Mouse (Mus musculus): ENCODE measurements around the gene Tnfrsf11a. TPM values are rescaled to one million over a fixed set of nuclear protein-coding genes. Genes with fewer than 3 reads are reported as not detected.
"Not testable (repeated sequence)": the region's sequence is repeated elsewhere in the genome, so short reads cannot be mapped to it uniquely, and the experiment has no call there.

Tnfrsf11a gene
- polyA plus RNA-seq, 1 experiment, result 4.0 TPM

DNA sequence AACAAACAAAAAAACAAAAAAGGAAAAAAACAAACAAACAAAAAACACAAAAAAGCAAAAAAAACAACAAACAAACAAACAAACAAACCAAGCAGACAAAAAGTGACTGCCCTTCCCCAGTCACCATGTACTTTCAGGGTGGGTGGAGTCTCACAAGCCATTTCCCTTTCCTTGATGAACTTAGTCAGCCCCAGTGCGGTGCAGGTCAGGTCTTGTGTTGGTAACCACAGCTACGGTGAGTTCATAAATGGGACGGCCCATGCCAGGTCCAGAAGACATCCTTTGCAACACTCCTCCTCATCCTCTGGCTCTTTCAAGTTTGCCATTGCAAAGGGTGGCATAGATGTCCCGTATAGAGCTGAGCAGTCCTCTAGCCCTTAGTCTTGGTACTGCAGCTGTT is 25.0 kb downstream of the Tnfrsf11a start:
- H3K4me3 ChIP-seq (ENCODE audit: insufficient read depth, low read length), result no peak overlapping the region
- H3K27ac ChIP-seq (ENCODE audit: insufficient read depth, low read length), result no peak overlapping the region
- TF ChIP-seq CTCF (IDR thresholded peaks at IDR 0.05; ENCODE audit: extremely low read depth, insufficient read depth, low read length) (no peak), POLR2A (IDR thresholded peaks at IDR 0.05; ENCODE audit: extremely low read depth, insufficient read depth, low read length) (no peak)
- H3K4me1 ChIP-seq (ENCODE audit: control insufficient read depth, insufficient read depth, low read length), result no peaks in the 10 kb centered on the region

DNA sequence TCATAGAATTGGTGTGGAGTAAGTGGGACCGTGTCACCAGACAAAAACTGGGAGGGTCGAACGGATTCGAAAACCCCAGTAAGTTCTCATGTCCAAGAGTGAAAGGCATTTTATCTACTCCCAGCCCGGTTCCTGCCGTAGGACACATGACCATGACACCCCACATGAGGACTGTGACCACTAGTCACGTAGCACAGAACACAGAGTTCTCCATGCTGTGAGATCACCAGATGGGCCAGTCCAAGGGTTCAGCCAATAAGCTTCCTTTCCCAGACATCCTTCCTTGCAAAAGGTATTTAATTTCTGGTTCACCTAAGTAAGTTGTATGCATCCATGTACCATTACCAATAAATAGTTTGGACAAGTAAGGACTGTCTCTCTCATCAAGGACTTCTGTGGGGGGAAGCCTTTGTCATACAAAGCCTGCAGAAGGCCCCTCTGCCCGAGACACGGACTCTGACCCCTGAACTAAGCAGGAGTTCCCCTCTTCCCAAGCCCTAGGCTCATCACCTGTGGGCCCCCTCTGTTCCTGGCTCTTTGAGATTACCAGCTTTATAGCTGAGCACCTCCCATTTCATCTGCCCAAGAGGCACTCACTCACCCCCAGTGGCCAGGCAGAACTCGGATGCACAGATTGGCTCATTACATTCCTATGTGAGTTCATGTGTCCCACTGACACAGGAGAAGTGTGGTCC is 26.7 kb downstream of the Tnfrsf11a start:
- TF ChIP-seq CTCF (IDR thresholded peaks at IDR 0.05; ENCODE audit: extremely low read depth, insufficient read depth, low read length) (no peak), POLR2A (IDR thresholded peaks at IDR 0.05; ENCODE audit: extremely low read depth, insufficient read depth, low read length) (no peak)

GRCm38 (mm10) chr1:105812027-105812426 is 31.5 kb downstream of the Tnfrsf11a start:
- H3K4me1 ChIP-seq (ENCODE audit: control insufficient read depth, insufficient read depth, low read length); H3K4me3 ChIP-seq (ENCODE audit: insufficient read depth, low read length); H3K27ac ChIP-seq (ENCODE audit: insufficient read depth, low read length): not testable (repeated sequence)

More for the DNA sequence above, 26.7 kb downstream of the Tnfrsf11a start:
- Histone ChIP-seq H3K27ac (ENCODE audit: insufficient read depth, low read length) (no peak overlapping the region), H3K4me1 (ENCODE audit: control insufficient read depth, insufficient read depth, low read length) (no peaks in the 10 kb centered on the region), H3K4me3 (ENCODE audit: insufficient read depth, low read length) (no peak overlapping the region)

- Histone ChIP-seq H3K4me3 (ENCODE audit: insufficient read depth, low read length) (no peak overlapping the region), H3K4me1 (ENCODE audit: control insufficient read depth, insufficient read depth, low read length) (no peaks in the 10 kb centered on the region), H3K27ac (ENCODE audit: insufficient read depth, low read length) (no peak overlapping the region)
- TF ChIP-seq CTCF (IDR thresholded peaks at IDR 0.05; ENCODE audit: extremely low read depth, insufficient read depth, low read length) (no peak), POLR2A (IDR thresholded peaks at IDR 0.05; ENCODE audit: extremely low read depth, insufficient read depth, low read length) (no peak)
Measured at GRCm38 (mm10) chr1:105812960-105813708, 32.6 kb downstream of the Tnfrsf11a start.

DNA sequence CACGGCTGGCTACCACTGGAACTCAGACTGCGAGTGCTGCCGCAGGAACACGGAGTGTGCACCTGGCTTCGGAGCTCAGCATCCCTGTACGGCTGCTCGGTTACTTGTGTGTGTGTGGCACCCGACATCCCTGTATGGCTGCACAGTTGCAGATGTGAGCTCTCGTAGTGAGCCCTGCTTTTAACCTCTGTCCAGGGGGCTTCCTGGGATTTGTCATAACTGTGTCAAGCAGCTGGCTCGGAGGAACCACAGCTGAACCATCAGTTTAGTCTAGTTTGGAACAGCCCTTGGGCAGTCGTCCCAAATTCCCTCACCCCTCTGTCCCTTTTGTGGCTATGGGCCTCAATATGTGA is 33.2 kb downstream of the Tnfrsf11a start:
- TF ChIP-seq POLR2A (IDR thresholded peaks at IDR 0.05; ENCODE audit: extremely low read depth, insufficient read depth, low read length) (no peak), CTCF (IDR thresholded peaks at IDR 0.05; ENCODE audit: extremely low read depth, insufficient read depth, low read length) (no peak)
- no peaks in the 10 kb centered on the region for H3K4me1 ChIP-seq (ENCODE audit: control insufficient read depth, insufficient read depth, low read length)
- H3K27ac ChIP-seq (ENCODE audit: insufficient read depth, low read length), result no peak overlapping the region
- H3K4me3 ChIP-seq (ENCODE audit: insufficient read depth, low read length), result no peak overlapping the region

GRCm38 (mm10) chr1:105814402-105815270 is 34.1 kb downstream of the Tnfrsf11a start:
- H3K4me1 ChIP-seq (ENCODE audit: control insufficient read depth, insufficient read depth, low read length), result no peaks in the 10 kb centered on the region
- H3K4me3 ChIP-seq (ENCODE audit: insufficient read depth, low read length), result no peak overlapping the region
- TF ChIP-seq POLR2A (IDR thresholded peaks at IDR 0.05; ENCODE audit: extremely low read depth, insufficient read depth, low read length), result no peak
- TF ChIP-seq CTCF (IDR thresholded peaks at IDR 0.05; ENCODE audit: extremely low read depth, insufficient read depth, low read length), result no peak
- H3K27ac ChIP-seq (ENCODE audit: insufficient read depth, low read length), result no peak overlapping the region

DNA sequence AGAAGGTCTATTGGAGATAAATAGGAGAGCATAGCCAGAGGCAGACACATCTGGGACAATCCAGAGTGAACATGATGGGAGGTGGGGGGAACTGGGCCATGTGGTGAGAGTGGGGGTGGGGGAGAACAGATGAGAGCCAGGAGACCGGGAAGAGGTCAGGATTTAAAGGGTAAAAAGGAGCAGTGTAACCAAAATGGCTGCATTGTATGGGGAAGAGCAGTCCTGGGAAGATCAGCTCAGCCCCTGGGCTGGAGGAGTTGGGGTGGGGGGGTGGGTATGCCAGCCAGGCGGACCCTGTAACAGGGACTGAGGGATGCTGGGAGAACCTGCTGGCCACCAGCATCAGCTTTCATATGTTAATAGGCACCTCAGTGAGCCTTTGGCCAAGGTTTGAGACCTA is 34.8 kb downstream of the Tnfrsf11a start:
- Histone ChIP-seq H3K27ac (ENCODE audit: insufficient read depth, low read length) (no peak overlapping the region), H3K4me1 (ENCODE audit: control insufficient read depth, insufficient read depth, low read length) (no peaks in the 10 kb centered on the region), H3K4me3 (ENCODE audit: insufficient read depth, low read length) (no peak overlapping the region)
- TF ChIP-seq POLR2A (IDR thresholded peaks at IDR 0.05; ENCODE audit: extremely low read depth, insufficient read depth, low read length) (no peak), CTCF (IDR thresholded peaks at IDR 0.05; ENCODE audit: extremely low read depth, insufficient read depth, low read length) (no peak)

GRCm38 (mm10) chr1:105815736-105816135 is 35.2 kb downstream of the Tnfrsf11a start:
- TF ChIP-seq POLR2A (IDR thresholded peaks at IDR 0.05; ENCODE audit: extremely low read depth, insufficient read depth, low read length) (no peak), CTCF (IDR thresholded peaks at IDR 0.05; ENCODE audit: extremely low read depth, insufficient read depth, low read length) (no peak)
- H3K4me1 ChIP-seq (ENCODE audit: control insufficient read depth, insufficient read depth, low read length), result no peaks in the 10 kb centered on the region
- H3K27ac ChIP-seq (ENCODE audit: insufficient read depth, low read length), result no peak overlapping the region
- no peak overlapping the region for H3K4me3 ChIP-seq (ENCODE audit: insufficient read depth, low read length)

DNA sequence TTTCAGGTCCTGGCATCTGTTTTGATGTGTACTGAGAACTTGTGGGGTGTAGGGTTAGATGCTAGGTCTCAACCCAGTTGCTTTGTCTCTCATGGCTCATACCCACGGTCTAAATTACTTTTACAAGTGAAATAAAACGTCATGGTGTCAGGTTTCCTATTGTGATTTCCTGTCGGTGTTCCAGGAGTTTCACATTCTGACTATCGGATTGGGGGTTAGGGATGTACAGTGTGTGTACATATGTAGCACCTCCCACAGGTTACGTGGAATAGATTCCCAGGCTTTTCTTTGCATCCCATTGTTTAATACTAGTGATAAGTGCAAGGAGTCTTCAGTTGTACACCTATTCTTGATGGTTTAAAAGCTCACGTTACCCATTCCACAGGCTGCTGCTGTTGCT is 38.5 kb downstream of the Tnfrsf11a start:
- Histone ChIP-seq H3K4me1 (ENCODE audit: control insufficient read depth, insufficient read depth, low read length) (no peaks in the 10 kb centered on the region), H3K4me3 (ENCODE audit: insufficient read depth, low read length) (no peak overlapping the region), H3K27ac (ENCODE audit: insufficient read depth, low read length) (no peak overlapping the region)
- TF ChIP-seq POLR2A (IDR thresholded peaks at IDR 0.05; ENCODE audit: extremely low read depth, insufficient read depth, low read length), result no peak
- TF ChIP-seq CTCF (IDR thresholded peaks at IDR 0.05; ENCODE audit: extremely low read depth, insufficient read depth, low read length), result no peak
